Mouse (Mus musculus) heart, embryonic 14.5 days (tissue): ENCODE measurements around the gene C130050O18Rik. TPM values are rescaled to one million over a fixed set of nuclear protein-coding genes. Genes with fewer than 3 reads are reported as not detected.

Source experiments
- ATAC-seq: fragments of 200-750 bp; cut with Nextera tagmentation; 2 replicates; pipeline ENCODE4 v1.8.0; 2017; ENCODE audit warnings: low read depth, moderate TSS enrichment; ENCODE audit not compliant: insufficient number of reproducible peaks, insufficient read depth, low FRiP score
- H3K27ac ChIP-seq, 2 experiments: fragments of 200-500 bp in 1 of 2; fragments of 300-500 bp in 1 of 2; sonication (generic) in 1 of 2; replicated peaks in 1 of 2; 2 replicates each; pipeline ENCODE4 v1.5.1; 2012 to 2014; ENCODE audit warnings: low read depth in 2 of 2, low read length in 2 of 2, control low read depth in 1 of 2, mild to moderate bottlenecking in 1 of 2, mixed read lengths in 1 of 2; ENCODE audit not compliant: control insufficient read depth in 1 of 2, insufficient read depth in 1 of 2
- H3K27me3 ChIP-seq: fragments of 300-500 bp; sonication (generic); 2 replicates; pipeline ENCODE4 v1.6.1; 2014; ENCODE audit warnings: mild to moderate bottlenecking, low read length, control low read depth; ENCODE audit not compliant: control insufficient read depth, insufficient read depth
- H3K36me3 ChIP-seq: fragments of 300-500 bp; sonication (generic); 2 replicates; pipeline ENCODE4 v1.6.1; 2014; ENCODE audit warnings: mild to moderate bottlenecking, control low read depth, low read length, mixed read lengths; ENCODE audit not compliant: control insufficient read depth, insufficient read depth
- H3K4me1 ChIP-seq, 2 experiments: fragments of 200-500 bp in 1 of 2; fragments of 300-500 bp in 1 of 2; sonication (generic) in 1 of 2; 2 replicates each; pipeline ENCODE4 v1.6.1; 2012 to 2014; ENCODE audit warnings: low read length in 2 of 2, control low read depth in 1 of 2, mixed read lengths in 1 of 2; ENCODE audit not compliant: control insufficient read depth in 2 of 2, insufficient read depth in 2 of 2
- H3K4me2 ChIP-seq: fragments of 300-500 bp; sonication (generic); 2 replicates; pipeline ENCODE4 v1.6.1; 2014; ENCODE audit warnings: mild to moderate bottlenecking, low read length
- H3K4me3 ChIP-seq, 2 experiments: fragments of 200-500 bp in 1 of 2; fragments of 300-500 bp in 1 of 2; sonication (generic) in 1 of 2; 2 replicates each; pipeline ENCODE4 v1.5.1; 2012 to 2014; ENCODE audit warnings: low read length in 2 of 2, mild to moderate bottlenecking in 2 of 2, control low read depth in 1 of 2, low read depth in 1 of 2, moderate library complexity in 1 of 2; ENCODE audit not compliant: control insufficient read depth in 1 of 2, insufficient read depth in 1 of 2
- H3K9ac ChIP-seq: fragments of 300-500 bp; sonication (generic); 2 replicates; pipeline ENCODE4 v1.6.1; 2014; ENCODE audit warnings: mild to moderate bottlenecking, low read length
- H3K9me3 ChIP-seq: fragments of 300-500 bp; sonication (generic); 2 replicates; pipeline ENCODE4 v1.6.1; 2016; ENCODE audit warnings: low read length, control low read depth; ENCODE audit not compliant: control insufficient read depth
- WGBS: fragments of 180-500 bp; shearing (Covaris S2); extraction: QIAGEN DNeasy Blood & Tissue Kit; methylation state at CpG from one replicate; pipeline ENCODE4 v1.1.7; 2014; 5-methylcytosine and 5-hydroxymethylcytosine counted together
- polyA plus RNA-seq: library from polyadenylated mRNA; unstranded; fragments of >200 nt; fragmentation: Nextera tagmentation; extraction: Ambion mirVana; gene quantifications from 2 replicates; pipeline ENCODE4 v1.2.1, GENCODE M21; 2014

The C130050O18Rik gene
- polyA plus RNA-seq, 1 experiment from 2014 or later, result 0.36 TPM

- Histone ChIP-seq H3K4me1 (peaks cover 8 to 17% of the 10 kb centered on the region in 2 experiments; a peak in 3 of 4 replicates), H3K9ac (no peak overlapping the region), H3K36me3 (no peaks in the 10 kb centered on the region), H3K4me2 (no peak overlapping the region), H3K27me3 (no peaks in the 10 kb centered on the region), H3K9me3 (no peaks in the 10 kb centered on the region), H3K27ac (no peak overlapping the region), H3K4me3 (no peak overlapping the region)
- WGBS, result 30% methylated on average over 12 of the region's 12 CpGs
- ATAC-seq, result no peak
Measured at GRCm38 (mm10) chr5:139429818-139430341, 24.8 kb downstream of the C130050O18Rik start.

GRCm38 (mm10) chr5:139432333-139432732 lies 27.3 kb downstream of the C130050O18Rik start:
- H3K36me3 ChIP-seq, result no peaks in the 10 kb centered on the region
- no peak overlapping the region for H3K27ac ChIP-seq
- no peak overlapping the region for H3K4me3 ChIP-seq
- H3K4me1 ChIP-seq, result peaks cover 8 to 17% of the 10 kb centered on the region in 2 experiments; a peak in 3 of 4 replicates
- no peaks in the 10 kb centered on the region for H3K27me3 ChIP-seq
- no peak overlapping the region for H3K4me2 ChIP-seq
- no peak overlapping the region for H3K9ac ChIP-seq
- no peaks in the 10 kb centered on the region for H3K9me3 ChIP-seq
- no peak for ATAC-seq
- WGBS, result 81% methylated on average over 6 of the region's 6 CpGs

GRCm38 (mm10) chr5:139432747-139433508 lies 27.8 kb downstream of the C130050O18Rik start:
- Histone ChIP-seq H3K4me1 (peaks cover 7 to 15% of the 10 kb centered on the region in 2 experiments; a peak in 3 of 4 replicates), H3K9me3 (no peaks in the 10 kb centered on the region), H3K4me3 (no peak overlapping the region), H3K36me3 (no peaks in the 10 kb centered on the region), H3K27ac (no peak overlapping the region), H3K27me3 (no peaks in the 10 kb centered on the region), H3K9ac (no peak overlapping the region), H3K4me2 (no peak overlapping the region)
- ATAC-seq, result no peak
- 71% methylated on average over 7 of the region's 7 CpGs for WGBS

- Histone ChIP-seq H3K27ac (no peak overlapping the region), H3K4me2 (no peak overlapping the region), H3K4me3 (no peak overlapping the region), H3K36me3 (no peaks in the 10 kb centered on the region), H3K9me3 (no peaks in the 10 kb centered on the region), H3K27me3 (no peaks in the 10 kb centered on the region), H3K9ac (no peak overlapping the region), H3K4me1 (peaks cover 5 to 12% of the 10 kb centered on the region in 2 experiments; a peak in 3 of 4 replicates)
- ATAC-seq, result no peak
- 66% methylated on average over 9 of the region's 9 CpGs for WGBS
Measured at GRCm38 (mm10) chr5:139433842-139434568, 28.9 kb downstream of the C130050O18Rik start.

- ATAC-seq, result no peak
- Histone ChIP-seq H3K36me3 (no peaks in the 10 kb centered on the region), H3K27me3 (no peaks in the 10 kb centered on the region), H3K9me3 (no peaks in the 10 kb centered on the region), H3K4me2 (no peak overlapping the region), H3K4me1 (peaks cover 2 to 6% of the 10 kb centered on the region in 2 experiments; a peak in 3 of 4 replicates), H3K27ac (no peak overlapping the region), H3K9ac (no peak overlapping the region), H3K4me3 (no peak overlapping the region)
- 73% methylated on average over 8 of the region's 8 CpGs for WGBS
Measured at GRCm38 (mm10) chr5:139434940-139435339, 29.9 kb downstream of the C130050O18Rik start.

GRCm38 (mm10) chr5:139437769-139438168 lies 32.7 kb downstream of the C130050O18Rik start:
- Histone ChIP-seq H3K27ac (no peak overlapping the region), H3K9ac (no peak overlapping the region), H3K27me3 (no peaks in the 10 kb centered on the region), H3K4me3 (no peak overlapping the region), H3K4me2 (no peak overlapping the region), H3K36me3 (no peaks in the 10 kb centered on the region), H3K9me3 (no peaks in the 10 kb centered on the region), H3K4me1 (no peaks in the 10 kb centered on the region; a peak in 1 of 4 replicates)
- ATAC-seq, result no peak
- whole genome bisulfite sequencing, result 89% methylated on average over 4 of the region's 4 CpGs

- no peak for ATAC-seq
- H3K4me2 ChIP-seq, result no peak overlapping the region
- H3K27ac ChIP-seq, result no peak overlapping the region
- H3K9me3 ChIP-seq, result no peaks in the 10 kb centered on the region
- no peaks in the 10 kb centered on the region for H3K36me3 ChIP-seq
- no peaks in the 10 kb centered on the region; a peak in 1 of 4 replicates for H3K4me1 ChIP-seq
- no peak overlapping the region for H3K4me3 ChIP-seq
- WGBS, result 87% methylated on average over 12 of the region's 12 CpGs
- H3K27me3 ChIP-seq, result no peaks in the 10 kb centered on the region
- H3K9ac ChIP-seq, result no peak overlapping the region
Measured at GRCm38 (mm10) chr5:139438440-139438839, 33.4 kb downstream of the C130050O18Rik start.
